Mouse (Mus musculus): ENCODE data around the gene Ctnna3. TPM values are rescaled to one million over a fixed set of nuclear protein-coding genes. Genes with fewer than 3 reads are reported as not detected.
A peak's percentile ranks its signal among the peaks of the same experiment; 100 is the strongest.

Gene Ctnna3
- polyA plus RNA-seq, 1 experiment from 2014 or later: 0.55 TPM

GRCm38 (mm10) chr10:63457292-63458128 lies 27.6 kb downstream of the Ctnna3 start:
- Histone ChIP-seq H3K4me3 (ENCODE audit: low read length) (no peak overlapping the region), H3K36me3 (ENCODE audit: control insufficient read depth, insufficient read depth, low read length) (no peaks in the 10 kb centered on the region), H3K4me2 (replicated peaks; ENCODE audit: low read depth, low read length) (peak overlapping the region; percentile 27), H3K4me1 (ENCODE audit: control insufficient read depth, insufficient read depth, low read length) (no peaks in the 10 kb centered on the region), H3K9ac (ENCODE audit: low read depth, low read length) (no peak overlapping the region), H3K27ac (ENCODE audit: low read depth, low read length) (no peak overlapping the region), H3K27me3 (ENCODE audit: control insufficient read depth, insufficient read depth, low read length) (no peaks in the 10 kb centered on the region), H3K9me3 (ENCODE audit: control insufficient read depth, low read length) (no peaks in the 10 kb centered on the region)
- ATAC-seq (ENCODE audit: low FRiP score, low TSS enrichment): 0 out of 2 replicates have a peak, but pooled peaks have one; percentile 39
- WGBS: 44% methylated on average over 17 of the region's 17 CpGs

GRCm38 (mm10) chr10:63460935-63461334 lies 31.0 kb downstream of the Ctnna3 start:
- no peaks in the 10 kb centered on the region for H3K36me3 ChIP-seq (ENCODE audit: control insufficient read depth, insufficient read depth, low read length)
- H3K9me3 ChIP-seq (ENCODE audit: control insufficient read depth, low read length): no peaks in the 10 kb centered on the region
- no peak for ATAC-seq (ENCODE audit: low FRiP score, low TSS enrichment)
- H3K9ac ChIP-seq (ENCODE audit: low read depth, low read length): no peak overlapping the region
- H3K4me3 ChIP-seq (ENCODE audit: low read length): no peak overlapping the region
- 38% methylated on average over 5 of the region's 5 CpGs for WGBS
- H3K27ac ChIP-seq (ENCODE audit: low read depth, low read length): no peak overlapping the region
- no peaks in the 10 kb centered on the region for H3K27me3 ChIP-seq (ENCODE audit: control insufficient read depth, insufficient read depth, low read length)
- no peaks in the 10 kb centered on the region for H3K4me1 ChIP-seq (ENCODE audit: control insufficient read depth, insufficient read depth, low read length)
- H3K4me2 ChIP-seq (replicated peaks; ENCODE audit: low read depth, low read length): no peak overlapping the region

- Histone ChIP-seq H3K36me3 (ENCODE audit: control insufficient read depth, insufficient read depth, low read length) (no peaks in the 10 kb centered on the region), H3K9me3 (ENCODE audit: control insufficient read depth, low read length) (no peaks in the 10 kb centered on the region), H3K4me3 (ENCODE audit: low read length) (no peak overlapping the region), H3K27me3 (ENCODE audit: control insufficient read depth, insufficient read depth, low read length) (no peaks in the 10 kb centered on the region), H3K4me1 (ENCODE audit: control insufficient read depth, insufficient read depth, low read length) (no peaks in the 10 kb centered on the region), H3K27ac (ENCODE audit: low read depth, low read length) (no peak overlapping the region), H3K4me2 (replicated peaks; ENCODE audit: low read depth, low read length) (no peak overlapping the region), H3K9ac (ENCODE audit: low read depth, low read length) (no peak overlapping the region)
- 32% methylated on average over 6 of the region's 6 CpGs for WGBS
- ATAC-seq (ENCODE audit: low FRiP score, low TSS enrichment): no peak
These were observed 42.6 kb downstream of the Ctnna3 start for GRCm38 (mm10) chr10:63472473-63472872.

- Histone ChIP-seq H3K9ac (ENCODE audit: low read depth, low read length) (no peak overlapping the region), H3K27me3 (ENCODE audit: control insufficient read depth, insufficient read depth, low read length) (no peaks in the 10 kb centered on the region), H3K36me3 (ENCODE audit: control insufficient read depth, insufficient read depth, low read length) (no peaks in the 10 kb centered on the region), H3K27ac (ENCODE audit: low read depth, low read length) (no peak overlapping the region), H3K4me1 (ENCODE audit: control insufficient read depth, insufficient read depth, low read length) (no peaks in the 10 kb centered on the region), H3K4me3 (ENCODE audit: low read length) (no peak overlapping the region), H3K9me3 (ENCODE audit: control insufficient read depth, low read length) (no peaks in the 10 kb centered on the region), H3K4me2 (replicated peaks; ENCODE audit: low read depth, low read length) (no peak overlapping the region)
- no peak for ATAC-seq (ENCODE audit: low FRiP score, low TSS enrichment)
- 69% methylated on average over 10 of the region's 10 CpGs for WGBS
These were observed 46.3 kb downstream of the Ctnna3 start for GRCm38 (mm10) chr10:63476167-63476647.

- Histone ChIP-seq H3K4me1 (ENCODE audit: control insufficient read depth, insufficient read depth, low read length) (no peaks in the 10 kb centered on the region), H3K4me2 (replicated peaks; ENCODE audit: low read depth, low read length) (no peak overlapping the region), H3K27ac (ENCODE audit: low read depth, low read length) (no peak overlapping the region), H3K27me3 (ENCODE audit: control insufficient read depth, insufficient read depth, low read length) (no peaks in the 10 kb centered on the region), H3K36me3 (ENCODE audit: control insufficient read depth, insufficient read depth, low read length) (no peaks in the 10 kb centered on the region), H3K9me3 (ENCODE audit: control insufficient read depth, low read length) (no peaks in the 10 kb centered on the region), H3K4me3 (ENCODE audit: low read length) (no peak overlapping the region), H3K9ac (ENCODE audit: low read depth, low read length) (no peak overlapping the region)
- ATAC-seq (ENCODE audit: low FRiP score, low TSS enrichment): no peak
- 43% methylated on average over 2 of the region's 2 CpGs for WGBS
These were observed 49.0 kb downstream of the Ctnna3 start for GRCm38 (mm10) chr10:63478946-63479345.

- H3K27ac ChIP-seq (ENCODE audit: low read depth, low read length): no peak overlapping the region
- H3K4me3 ChIP-seq (ENCODE audit: low read length): no peak overlapping the region
- H3K36me3 ChIP-seq (ENCODE audit: control insufficient read depth, insufficient read depth, low read length): no peaks in the 10 kb centered on the region
- no peak overlapping the region for H3K4me2 ChIP-seq (replicated peaks; ENCODE audit: low read depth, low read length)
- H3K4me1 ChIP-seq (ENCODE audit: control insufficient read depth, insufficient read depth, low read length): no peaks in the 10 kb centered on the region
- no peak for ATAC-seq (ENCODE audit: low FRiP score, low TSS enrichment)
- no peaks in the 10 kb centered on the region for H3K27me3 ChIP-seq (ENCODE audit: control insufficient read depth, insufficient read depth, low read length)
- no peaks in the 10 kb centered on the region for H3K9me3 ChIP-seq (ENCODE audit: control insufficient read depth, low read length)
- 68% methylated on average over 5 of the region's 5 CpGs for WGBS
- H3K9ac ChIP-seq (ENCODE audit: low read depth, low read length): no peak overlapping the region
These were observed 50.2 kb downstream of the Ctnna3 start for GRCm38 (mm10) chr10:63480066-63480465.

- Histone ChIP-seq H3K27ac (ENCODE audit: low read depth, low read length) (no peak overlapping the region), H3K4me2 (replicated peaks; ENCODE audit: low read depth, low read length) (no peak overlapping the region), H3K36me3 (ENCODE audit: control insufficient read depth, insufficient read depth, low read length) (no peaks in the 10 kb centered on the region), H3K4me1 (ENCODE audit: control insufficient read depth, insufficient read depth, low read length) (no peaks in the 10 kb centered on the region), H3K9ac (ENCODE audit: low read depth, low read length) (no peak overlapping the region), H3K9me3 (ENCODE audit: control insufficient read depth, low read length) (no peaks in the 10 kb centered on the region), H3K4me3 (ENCODE audit: low read length) (no peak overlapping the region), H3K27me3 (ENCODE audit: control insufficient read depth, insufficient read depth, low read length) (no peaks in the 10 kb centered on the region)
- ATAC-seq (ENCODE audit: low FRiP score, low TSS enrichment): no peak
- 90% methylated on average over 7 of the region's 7 CpGs for WGBS
These were observed 58.4 kb downstream of the Ctnna3 start for GRCm38 (mm10) chr10:63488346-63488745.

GRCm38 (mm10) chr10:63523956-63524355 lies 94.1 kb downstream of the Ctnna3 start:
- ATAC-seq (ENCODE audit: low FRiP score, low TSS enrichment): no peak
- 80% methylated on average over 3 of the region's 3 CpGs for WGBS
- Histone ChIP-seq H3K9me3 (ENCODE audit: control insufficient read depth, low read length) (no peaks in the 10 kb centered on the region), H3K27ac (ENCODE audit: low read depth, low read length) (no peak overlapping the region), H3K4me1 (ENCODE audit: control insufficient read depth, insufficient read depth, low read length) (no peaks in the 10 kb centered on the region), H3K4me3 (ENCODE audit: low read length) (no peak overlapping the region), H3K36me3 (ENCODE audit: control insufficient read depth, insufficient read depth, low read length) (no peaks in the 10 kb centered on the region), H3K9ac (ENCODE audit: low read depth, low read length) (no peak overlapping the region), H3K27me3 (ENCODE audit: control insufficient read depth, insufficient read depth, low read length) (no peaks in the 10 kb centered on the region), H3K4me2 (replicated peaks; ENCODE audit: low read depth, low read length) (no peak overlapping the region)

GRCm38 (mm10) chr10:63526027-63526426 lies 96.1 kb downstream of the Ctnna3 start:
- no peaks in the 10 kb centered on the region for H3K9me3 ChIP-seq (ENCODE audit: control insufficient read depth, low read length)
- H3K36me3 ChIP-seq (ENCODE audit: control insufficient read depth, insufficient read depth, low read length): no peaks in the 10 kb centered on the region
- no peaks in the 10 kb centered on the region for H3K27me3 ChIP-seq (ENCODE audit: control insufficient read depth, insufficient read depth, low read length)
- no peak overlapping the region for H3K4me3 ChIP-seq (ENCODE audit: low read length)
- H3K9ac ChIP-seq (ENCODE audit: low read depth, low read length): no peak overlapping the region
- no peak overlapping the region for H3K4me2 ChIP-seq (replicated peaks; ENCODE audit: low read depth, low read length)
- H3K4me1 ChIP-seq (ENCODE audit: control insufficient read depth, insufficient read depth, low read length): no peaks in the 10 kb centered on the region
- ATAC-seq (ENCODE audit: low FRiP score, low TSS enrichment): no peak
- no peak overlapping the region for H3K27ac ChIP-seq (ENCODE audit: low read depth, low read length)
- WGBS: 51% methylated on average over 4 of the region's 4 CpGs
